Mouse (Mus musculus): ENCODE measurements around the gene Ubald1.

Gene Ubald1

GRCm38 (mm10) chr16:4880136-4880825 is at the start of gene Ubald1:
Gene Ubald1, minus strand, starts transcription at chr16:4880315.
- DNase-seq (ENCODE audit: low read depth) = peak; percentile 96

- DNase-seq (ENCODE audit: low read depth) = no peak
Measured at GRCm38 (mm10) chr16:4928474-4928873, 48.4 kb upstream of the Ubald1 start.

GRCm38 (mm10) chr16:4927967-4928366 is 47.9 kb upstream of the Ubald1 start:
- no peak for DNase-seq (ENCODE audit: low read depth)

- no peak for DNase-seq (ENCODE audit: low read depth)
Measured at GRCm38 (mm10) chr16:4923996-4924395, 43.9 kb upstream of the Ubald1 start.

- no peak for DNase-seq (ENCODE audit: low read depth)
Measured at GRCm38 (mm10) chr16:4922481-4922880, 42.4 kb upstream of the Ubald1 start.

GRCm38 (mm10) chr16:4920556-4920955 is 40.4 kb upstream of the Ubald1 start:
- no peak for DNase-seq (ENCODE audit: low read depth)

- no peak for DNase-seq (ENCODE audit: low read depth)
Measured at GRCm38 (mm10) chr16:4916608-4917007, 36.5 kb upstream of the Ubald1 start.

- no peak for DNase-seq (ENCODE audit: low read depth)
Measured at GRCm38 (mm10) chr16:4915931-4916330, 35.8 kb upstream of the Ubald1 start.

GRCm38 (mm10) chr16:4913783-4914735 is 33.9 kb upstream of the Ubald1 start:
- peak; percentile 92 for DNase-seq (ENCODE audit: low read depth)

- DNase-seq (ENCODE audit: low read depth) = peak; percentile 63
Measured at GRCm38 (mm10) chr16:4912907-4913782, 33.0 kb upstream of the Ubald1 start.

- DNase-seq (ENCODE audit: low read depth) = no peak
Measured at GRCm38 (mm10) chr16:4912074-4912648, 32.0 kb upstream of the Ubald1 start.

- no peak for DNase-seq (ENCODE audit: low read depth)
Measured at GRCm38 (mm10) chr16:4910758-4911157, 30.6 kb upstream of the Ubald1 start.

GRCm38 (mm10) chr16:4909745-4910144 is 29.6 kb upstream of the Ubald1 start:
- DNase-seq (ENCODE audit: low read depth) = peak; percentile 48

GRCm38 (mm10) chr16:4907972-4908371 is 27.9 kb upstream of the Ubald1 start:
- peak; percentile 33 for DNase-seq (ENCODE audit: low read depth)

- no peak for DNase-seq (ENCODE audit: low read depth)
Measured at GRCm38 (mm10) chr16:4907386-4907785, 27.3 kb upstream of the Ubald1 start.

GRCm38 (mm10) chr16:4906559-4906958 is 26.4 kb upstream of the Ubald1 start:
- no peak for DNase-seq (ENCODE audit: low read depth)

GRCm38 (mm10) chr16:4905591-4905990 is 25.5 kb upstream of the Ubald1 start:
- no peak for DNase-seq (ENCODE audit: low read depth)

GRCm38 (mm10) chr16:4904878-4905277 is 24.8 kb upstream of the Ubald1 start:
- DNase-seq (ENCODE audit: low read depth) = no peak

GRCm38 (mm10) chr16:4903491-4904102 is 23.5 kb upstream of the Ubald1 start:
- no peak for DNase-seq (ENCODE audit: low read depth)

GRCm38 (mm10) chr16:4902390-4902789 is 22.3 kb upstream of the Ubald1 start:
- DNase-seq (ENCODE audit: low read depth) = no peak

- no peak for DNase-seq (ENCODE audit: low read depth)
Measured at GRCm38 (mm10) chr16:4901167-4901566, 21.1 kb upstream of the Ubald1 start.

Data from naive thymus-derived CD4-positive, alpha-beta T cell, adult 2 months (primary cell).